Mouse (Mus musculus): Measurements from ENCODE around the gene Ccnt1. TPM values are rescaled to one million over a fixed set of nuclear protein-coding genes. Genes with fewer than 3 reads are reported as not detected.

Ccnt1 gene
- 21.6 and 24.3 TPM in 2 replicates for polyA plus RNA-seq (2021; fragmentation: Nextera tagmentation)
- long read RNA-seq, experiment 1, transcript Ccnt1-201 (9 exons, 2,175 nt), result major isoform, 113 of 137 reads
- long read RNA-seq, experiment 1, partial matches to known transcripts, result 1 of 137 reads
- long read RNA-seq, experiment 1, other reads (novel, unspliced or antisense), result 19 of 137 reads
- long read RNA-seq, experiment 2, transcript Ccnt1-201 (9 exons, 2,175 nt), result major isoform, 25 of 42 reads
- long read RNA-seq, experiment 2, partial matches to known transcripts, result 4 of 42 reads
- long read RNA-seq, experiment 2, other reads (novel, unspliced or antisense), result 11 of 42 reads

DNA sequence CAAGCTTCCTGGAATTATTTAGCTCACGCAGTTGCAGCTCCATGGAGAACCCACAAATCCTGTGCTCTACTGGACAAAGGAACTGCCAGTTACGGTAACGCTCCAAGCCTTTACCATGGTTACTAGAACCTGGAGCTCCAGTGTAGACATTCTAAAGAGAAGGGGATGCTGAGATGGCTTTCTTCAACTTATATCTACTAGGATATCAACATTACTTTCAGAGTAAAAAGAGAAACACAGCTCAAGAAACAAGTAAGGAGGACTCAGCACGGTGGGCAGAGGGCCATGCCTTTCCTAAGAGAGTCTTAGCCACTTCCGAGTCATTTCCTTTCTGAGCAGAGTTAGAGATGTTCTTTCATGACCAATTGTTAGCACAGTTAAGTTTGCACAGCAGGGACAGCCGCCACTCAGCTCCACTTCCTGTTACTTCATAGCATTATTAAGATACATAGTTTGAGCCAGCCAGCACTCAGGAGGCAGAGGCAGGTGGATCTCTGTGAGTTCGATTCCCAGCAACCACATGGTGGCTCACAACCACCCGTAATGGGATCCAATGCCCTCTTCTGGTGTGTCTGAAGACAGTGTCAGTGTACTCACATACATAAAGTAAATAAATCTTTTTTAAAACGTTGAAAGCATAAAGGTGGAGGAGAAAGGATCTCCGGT lies at the start of gene Ccnt1, which contains the start of gene 4930415O20Rik:
Gene Ccnt1 (minus strand): TSS at position 51 of the 666 bp plus-strand sequence.
Gene 4930415O20Rik (plus strand): TSS at position 132 of the 666 bp plus-strand sequence.

DNA sequence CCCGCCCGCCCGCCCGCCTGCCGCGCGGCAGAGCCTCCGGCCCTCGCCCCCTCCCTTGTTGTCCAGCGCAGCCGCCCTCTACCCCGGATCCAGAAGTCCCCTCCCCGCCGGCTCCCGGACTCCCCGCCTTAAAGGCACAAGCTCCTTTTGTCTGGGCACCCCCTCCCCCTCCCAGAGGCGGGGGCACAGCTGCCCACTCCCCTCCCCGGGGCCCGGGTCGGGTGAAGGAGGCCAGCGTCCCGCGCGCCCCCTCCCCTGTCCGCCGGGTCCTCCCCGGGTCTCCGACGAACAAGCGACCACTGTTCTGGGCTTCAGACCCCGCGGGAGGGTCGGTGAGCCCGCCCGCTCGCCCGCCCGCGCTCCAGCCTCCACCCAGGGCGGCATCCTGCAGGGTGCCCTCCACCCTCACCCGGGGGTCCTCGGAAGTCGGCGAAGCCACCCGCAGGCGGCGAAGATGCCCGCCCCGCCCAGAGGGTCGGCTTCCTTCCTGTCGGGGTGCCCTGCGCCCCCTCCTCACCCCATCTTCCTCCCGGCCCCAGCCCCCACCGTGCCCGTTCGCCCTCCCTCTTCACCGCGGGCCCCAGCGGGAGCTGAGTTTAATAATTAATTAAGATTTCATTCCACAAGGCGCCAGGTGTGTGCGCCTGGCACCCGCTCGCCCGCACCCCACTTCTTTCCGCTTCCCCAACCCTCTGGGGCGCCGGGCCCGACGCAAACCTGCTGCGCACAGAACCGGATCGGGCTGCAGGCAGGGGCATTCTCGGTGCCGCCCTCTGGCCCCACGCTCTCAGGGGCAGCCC lies 38.8 kb upstream of the Ccnt1 start, which contains the start of gene Adcy6:
Gene Adcy6 (minus strand): TSS at position 746 of the 800 bp plus-strand sequence.

DNA sequence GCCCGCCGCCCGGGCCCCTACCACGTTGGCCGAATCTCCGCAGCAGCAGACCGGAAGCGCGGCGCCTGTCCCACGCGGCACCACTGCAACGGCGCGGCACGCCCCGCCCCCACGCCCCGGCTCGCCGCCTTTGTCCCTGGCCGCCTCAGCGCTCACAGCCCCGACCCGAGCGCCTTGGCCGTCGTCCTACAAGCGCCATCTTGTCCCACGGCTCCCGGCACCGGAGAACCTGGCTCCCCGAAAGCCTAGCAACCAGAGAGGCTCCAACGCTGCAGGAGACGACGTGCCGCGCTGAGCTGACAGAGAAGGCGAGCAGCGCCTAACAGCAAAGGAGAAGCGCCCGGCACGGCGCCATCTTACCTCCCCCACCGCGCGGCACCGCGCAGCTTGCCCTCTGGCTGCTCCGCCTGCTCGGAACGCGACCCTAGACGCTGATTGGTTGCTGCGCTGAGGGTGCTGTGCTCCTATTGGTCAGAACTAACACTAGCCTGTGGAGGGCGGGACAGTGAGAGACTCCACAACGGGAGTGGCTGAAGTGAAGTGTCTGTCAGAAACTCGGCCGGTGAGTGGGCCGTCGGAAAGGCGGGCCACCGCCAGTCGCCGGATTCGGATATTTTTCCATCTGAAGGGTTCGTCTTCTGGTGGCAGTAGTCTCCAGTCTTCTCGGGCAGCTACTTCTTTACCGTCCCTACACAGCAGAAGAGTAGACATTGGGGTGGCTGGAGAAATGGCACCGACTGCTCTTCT lies 36.7 kb downstream of the Ccnt1 start, which contains the start of gene Kansl2:
Gene Kansl2 (minus strand): TSS at position 384 of the 747 bp plus-strand sequence.

DNA sequence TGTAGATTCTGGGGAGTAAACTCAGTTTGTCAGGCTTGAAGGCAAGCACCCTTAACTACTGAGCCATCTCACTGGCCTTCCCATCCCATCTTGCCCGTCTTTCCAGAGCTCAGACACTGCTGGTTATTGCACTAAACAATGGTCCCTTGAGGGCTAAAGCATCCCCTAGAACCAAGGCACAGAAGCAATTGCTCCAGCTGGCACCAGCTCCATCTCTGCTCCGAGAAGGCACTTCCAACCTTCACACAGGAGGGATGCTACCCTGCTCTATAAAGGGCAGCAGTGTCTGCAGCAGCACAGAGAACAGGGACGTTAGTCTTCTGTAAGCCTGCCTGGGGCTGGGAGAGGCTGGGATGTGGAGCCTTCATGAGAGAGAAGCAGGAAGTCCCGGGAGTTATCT lies 78.6 kb downstream of the Ccnt1 start, which contains the start of gene Olfr279:
Gene Olfr279 (plus strand): TSS at position 301 of the 400 bp plus-strand sequence.

Other genes with a start within 250 kb of the Ccnt1 start
- gene Olfr284, start 229.9 kb downstream of the Ccnt1 start, polyA plus RNA-seq (2021; fragmentation: Nextera tagmentation), result not detected in 2 replicates
- not detected in 2 replicates for gene Olfr283, start 190.0 kb downstream of the Ccnt1 start, polyA plus RNA-seq (2021; fragmentation: Nextera tagmentation)
- gene Olfr282, start 139.7 kb downstream of the Ccnt1 start, polyA plus RNA-seq (2021; fragmentation: Nextera tagmentation), result not detected in 2 replicates
- gene Olfr281, start 118.3 kb downstream of the Ccnt1 start, polyA plus RNA-seq (2021; fragmentation: Nextera tagmentation), result not detected in 2 replicates
- gene OR5BS1P, start 101.0 kb downstream of the Ccnt1 start, polyA plus RNA-seq (2021; fragmentation: Nextera tagmentation), result not detected in 2 replicates
- not detected in 2 replicates for gene Lalba, start 88.2 kb downstream of the Ccnt1 start, polyA plus RNA-seq (2021; fragmentation: Nextera tagmentation)
- 0.01 TPM in 1 of 2 replicates, not detected in the other for gene Olfr279, start 78.5 kb downstream of the Ccnt1 start, polyA plus RNA-seq (2021; fragmentation: Nextera tagmentation)
- 39.2 and 43.9 TPM in 2 replicates for gene Kansl2, start 36.7 kb downstream of the Ccnt1 start, polyA plus RNA-seq (2021; fragmentation: Nextera tagmentation)
- gene 4930415O20Rik, start 81 bp upstream of the Ccnt1 start, polyA plus RNA-seq (2021; fragmentation: Nextera tagmentation), result not detected in 2 replicates
- gene Adcy6, start 39.2 kb upstream of the Ccnt1 start, polyA plus RNA-seq (2021; fragmentation: Nextera tagmentation), result 2.3 and 3.5 TPM in 2 replicates
- 69.9 and 113 TPM in 2 replicates for gene Cacnb3, start 59.9 kb upstream of the Ccnt1 start, polyA plus RNA-seq (2021; fragmentation: Nextera tagmentation)
- gene Ddx23, start 92.0 kb upstream of the Ccnt1 start, polyA plus RNA-seq (2021; fragmentation: Nextera tagmentation), result 21.4 and 22.1 TPM in 2 replicates
- gene Rnd1, start 106.5 kb upstream of the Ccnt1 start, polyA plus RNA-seq (2021; fragmentation: Nextera tagmentation), result 18.2 and 20.5 TPM in 2 replicates
- 8.6 and 9.4 TPM in 2 replicates for gene Ccdc65, start 137.3 kb upstream of the Ccnt1 start, polyA plus RNA-seq (2021; fragmentation: Nextera tagmentation)
- gene Fkbp11, start 157.3 kb upstream of the Ccnt1 start, polyA plus RNA-seq (2021; fragmentation: Nextera tagmentation), result 3.7 and 4.3 TPM in 2 replicates
- 83.7 and 260 TPM in 2 replicates for gene Arf3, start 192.3 kb upstream of the Ccnt1 start, polyA plus RNA-seq (2021; fragmentation: Nextera tagmentation)
- 0.10 TPM in 1 of 2 replicates, not detected in the other for gene Wnt10b, start 207.2 kb upstream of the Ccnt1 start, polyA plus RNA-seq (2021; fragmentation: Nextera tagmentation)
- 0.93 and 1.6 TPM in 2 replicates for gene Wnt1, start 218.9 kb upstream of the Ccnt1 start, polyA plus RNA-seq (2021; fragmentation: Nextera tagmentation)
- gene Ddn, start 238.6 kb upstream of the Ccnt1 start, polyA plus RNA-seq (2021; fragmentation: Nextera tagmentation), result 59.9 and 75.6 TPM in 2 replicates